Mouse (Mus musculus): ENCODE results near the gene Pdzd2. TPM values are rescaled to one million over a fixed set of nuclear protein-coding genes. Genes with fewer than 3 reads are reported as not detected.
A peak's percentile ranks its signal among the peaks of the same experiment; 100 is the strongest.

Pdzd2 gene
- 13.7 and 14.3 TPM in 2 replicates for polyA plus RNA-seq (2015; fragmentation: Nextera tagmentation; extraction: Ambion mirVana)

GRCm38 (mm10) chr15:12739277-12740247 is at the start of gene Pdzd2:
TSS of gene Pdzd2 (minus strand) at chr15:12739924.
- peak; percentile 99 for ATAC-seq

GRCm38 (mm10) chr15:12789406-12789867 is 49.7 kb upstream of the Pdzd2 start:
- H3K27me3 ChIP-seq (replicated peaks) = no peaks in the 10 kb centered on the region
- WGBS = 8% methylated on average over 10 of the region's 10 CpGs
- no peak overlapping the region for H3K27ac ChIP-seq
- H3K4me2 ChIP-seq (replicated peaks) = peak overlapping the region; percentile 26
- peak; percentile 71 for ATAC-seq
- no peak overlapping the region for H3K4me3 ChIP-seq (replicated peaks)
- no peaks in the 10 kb centered on the region for H3K9me3 ChIP-seq
- no peaks in the 10 kb centered on the region for H3K36me3 ChIP-seq
- H3K4me1 ChIP-seq (replicated peaks) = peaks cover 8% of the 10 kb centered on the region; the same call in 1 of the 2 replicates
- H3K9ac ChIP-seq = no peak overlapping the region

More at GRCm38 (mm10) chr15:12739277-12740247, at the start of gene Pdzd2:
- peaks cover 10% of the 10 kb centered on the region for H3K4me1 ChIP-seq (replicated peaks)
- H3K9ac ChIP-seq = peak within 1 kb of the TSS; percentile 42
- no peak within 1 kb of the TSS for H3K27ac ChIP-seq
- peak within 1 kb of the TSS; percentile 91 for H3K4me2 ChIP-seq (replicated peaks)
- no peaks in the 10 kb centered on the region for H3K36me3 ChIP-seq
- under 1% methylated on average over 82 of the region's 83 CpGs for WGBS
- H3K9me3 ChIP-seq = no peaks in the 10 kb centered on the region
- peaks cover 27% of the 10 kb centered on the region for H3K27me3 ChIP-seq (replicated peaks)
- peak within 1 kb of the TSS; percentile 63 for H3K4me3 ChIP-seq (replicated peaks)

GRCm38 (mm10) chr15:12788536-12788935 is 48.8 kb upstream of the Pdzd2 start:
- no peak for ATAC-seq
- 78% methylated on average over 5 of the region's 5 CpGs for WGBS
- no peak overlapping the region for H3K4me3 ChIP-seq (replicated peaks)
- H3K4me2 ChIP-seq (replicated peaks) = no peak overlapping the region
- H3K27me3 ChIP-seq (replicated peaks) = no peaks in the 10 kb centered on the region
- H3K9me3 ChIP-seq = no peaks in the 10 kb centered on the region
- no peaks in the 10 kb centered on the region for H3K36me3 ChIP-seq
- no peak overlapping the region for H3K27ac ChIP-seq
- no peak overlapping the region for H3K9ac ChIP-seq
- H3K4me1 ChIP-seq (replicated peaks) = peaks cover 8% of the 10 kb centered on the region; the same call in 1 of the 2 replicates

- 53% methylated on average over 13 of the region's 16 CpGs for WGBS
- H3K9me3 ChIP-seq = no peaks in the 10 kb centered on the region
- H3K9ac ChIP-seq = no peak overlapping the region
- H3K27me3 ChIP-seq (replicated peaks) = no peaks in the 10 kb centered on the region
- H3K36me3 ChIP-seq = no peaks in the 10 kb centered on the region
- H3K27ac ChIP-seq = no peak overlapping the region
- H3K4me3 ChIP-seq (replicated peaks) = no peak overlapping the region
- no peak overlapping the region for H3K4me2 ChIP-seq (replicated peaks)
- ATAC-seq = no peak
- H3K4me1 ChIP-seq (replicated peaks) = no peaks in the 10 kb centered on the region
Measured at GRCm38 (mm10) chr15:12781729-12782326, 42.1 kb upstream of the Pdzd2 start.

- no peak for ATAC-seq
- WGBS = 72% methylated on average over 6 of the region's 6 CpGs
- no peak overlapping the region for H3K4me2 ChIP-seq (replicated peaks)
- no peak overlapping the region for H3K9ac ChIP-seq
- H3K27ac ChIP-seq = no peak overlapping the region
- no peak overlapping the region for H3K4me3 ChIP-seq (replicated peaks)
- no peaks in the 10 kb centered on the region for H3K9me3 ChIP-seq
- no peaks in the 10 kb centered on the region for H3K27me3 ChIP-seq (replicated peaks)
- no peaks in the 10 kb centered on the region for H3K36me3 ChIP-seq
- no peaks in the 10 kb centered on the region for H3K4me1 ChIP-seq (replicated peaks)
Measured at GRCm38 (mm10) chr15:12781296-12781695, 41.6 kb upstream of the Pdzd2 start.

- Histone ChIP-seq H3K4me3 (replicated peaks) (no peak overlapping the region), H3K27ac (no peak overlapping the region), H3K9ac (no peak overlapping the region), H3K36me3 (no peaks in the 10 kb centered on the region), H3K9me3 (no peaks in the 10 kb centered on the region), H3K27me3 (replicated peaks) (no peaks in the 10 kb centered on the region), H3K4me2 (replicated peaks) (no peak overlapping the region), H3K4me1 (replicated peaks) (no peaks in the 10 kb centered on the region)
- 82% methylated on average over 11 of the region's 11 CpGs for WGBS
- ATAC-seq = no peak
Measured at GRCm38 (mm10) chr15:12774149-12774753, 34.5 kb upstream of the Pdzd2 start.

GRCm38 (mm10) chr15:12770958-12771357 is 31.2 kb upstream of the Pdzd2 start:
- H3K9ac ChIP-seq = no peak overlapping the region
- no peaks in the 10 kb centered on the region for H3K4me1 ChIP-seq (replicated peaks)
- H3K4me2 ChIP-seq (replicated peaks) = no peak overlapping the region
- WGBS = 76% methylated on average over 7 of the region's 7 CpGs
- no peaks in the 10 kb centered on the region for H3K27me3 ChIP-seq (replicated peaks)
- no peak for ATAC-seq
- no peak overlapping the region for H3K27ac ChIP-seq
- H3K9me3 ChIP-seq = no peaks in the 10 kb centered on the region
- no peak overlapping the region for H3K4me3 ChIP-seq (replicated peaks)
- no peaks in the 10 kb centered on the region for H3K36me3 ChIP-seq

GRCm38 (mm10) chr15:12766848-12767247 is 27.1 kb upstream of the Pdzd2 start:
- H3K4me3 ChIP-seq (replicated peaks) = no peak overlapping the region
- H3K27ac ChIP-seq = no peak overlapping the region
- H3K9ac ChIP-seq = no peak overlapping the region
- ATAC-seq = no peak
- H3K27me3 ChIP-seq (replicated peaks) = no peaks in the 10 kb centered on the region
- H3K4me1 ChIP-seq (replicated peaks) = no peaks in the 10 kb centered on the region
- 63% methylated on average over 4 of the region's 4 CpGs for WGBS
- H3K4me2 ChIP-seq (replicated peaks) = no peak overlapping the region
- H3K9me3 ChIP-seq = no peaks in the 10 kb centered on the region
- H3K36me3 ChIP-seq = no peaks in the 10 kb centered on the region

GRCm38 (mm10) chr15:12763147-12763546 is 23.4 kb upstream of the Pdzd2 start:
- no peak overlapping the region for H3K4me2 ChIP-seq (replicated peaks)

GRCm38 (mm10) chr15:12762258-12762913 is 22.7 kb upstream of the Pdzd2 start:
- no peaks in the 10 kb centered on the region for H3K27me3 ChIP-seq (replicated peaks)
- no peak overlapping the region for H3K9ac ChIP-seq
- no peak overlapping the region for H3K4me3 ChIP-seq (replicated peaks)
- 69% methylated on average over 11 of the region's 11 CpGs for WGBS
- H3K9me3 ChIP-seq = no peaks in the 10 kb centered on the region
- no peaks in the 10 kb centered on the region for H3K36me3 ChIP-seq
- no peaks in the 10 kb centered on the region for H3K4me1 ChIP-seq (replicated peaks)
- no peak overlapping the region for H3K27ac ChIP-seq
- no peak overlapping the region for H3K4me2 ChIP-seq (replicated peaks)
- ATAC-seq = no peak

More at GRCm38 (mm10) chr15:12763147-12763546, 23.4 kb upstream of the Pdzd2 start:
- Histone ChIP-seq H3K36me3 (no peaks in the 10 kb centered on the region), H3K4me1 (replicated peaks) (no peaks in the 10 kb centered on the region), H3K4me3 (replicated peaks) (no peak overlapping the region), H3K9me3 (no peaks in the 10 kb centered on the region), H3K9ac (no peak overlapping the region), H3K27ac (no peak overlapping the region), H3K27me3 (replicated peaks) (no peaks in the 10 kb centered on the region)
- 62% methylated on average over 10 of the region's 10 CpGs for WGBS
- no peak for ATAC-seq

- H3K9ac ChIP-seq = no peak overlapping the region
- H3K27me3 ChIP-seq (replicated peaks) = no peaks in the 10 kb centered on the region
- no peak overlapping the region for H3K27ac ChIP-seq
- H3K4me1 ChIP-seq (replicated peaks) = no peaks in the 10 kb centered on the region
- H3K9me3 ChIP-seq = no peaks in the 10 kb centered on the region
- no peak for ATAC-seq
- H3K36me3 ChIP-seq = no peaks in the 10 kb centered on the region
- WGBS = 83% methylated on average over 6 of the region's 6 CpGs
- H3K4me3 ChIP-seq (replicated peaks) = no peak overlapping the region
- H3K4me2 ChIP-seq (replicated peaks) = no peak overlapping the region
Measured at GRCm38 (mm10) chr15:12760747-12761146, 21.0 kb upstream of the Pdzd2 start.

GRCm38 (mm10) chr15:12758461-12758860 is 18.7 kb upstream of the Pdzd2 start:
- ATAC-seq = no peak
- Histone ChIP-seq H3K4me1 (replicated peaks) (no peaks in the 10 kb centered on the region), H3K4me3 (replicated peaks) (no peak overlapping the region), H3K36me3 (no peaks in the 10 kb centered on the region), H3K4me2 (replicated peaks) (no peak overlapping the region), H3K27me3 (replicated peaks) (no peaks in the 10 kb centered on the region), H3K27ac (no peak overlapping the region), H3K9me3 (no peaks in the 10 kb centered on the region), H3K9ac (no peak overlapping the region)
- WGBS = 43% methylated on average over 5 of the region's 5 CpGs
